9 mouse cellular contexts compared by ENCODE assay signal in genomic region chr4:52438371-52438885, GRCm38 (mm10). TPM values are rescaled to one million over a fixed set of nuclear protein-coding genes. Genes with fewer than 3 reads are reported as not detected.
DNase-seq lines count a peak whose midpoint lies in the region; ATAC-seq and TF ChIP-seq lines count a peak whose summit lies in the region.
"Had no signal": no experiment of that assay in that cellular context is flagged by ENCODE, and none has a peak within 500 bp of the region (broad histone marks: within the 10 kb centered on the region; RNA-seq: fewer than 3 reads in every experiment).

No protein-coding gene starts in this region.

- no peaks in the 10 kb centered on the region for H3K9me3 ChIP-seq in lung, embryonic 16.5 days (ENCODE audit: control insufficient read depth, low read length)
- H3K9me3 ChIP-seq in embryonic facial prominence, embryonic 14.5 days (ENCODE audit: control insufficient read depth, low read length) = no peaks in the 10 kb centered on the region
- H3K9me3 ChIP-seq in intestine, postnatal 0 days (ENCODE audit: control insufficient read depth) = no peaks in the 10 kb centered on the region
- H3K9me3 ChIP-seq in neural tube, embryonic 14.5 days (ENCODE audit: control insufficient read depth, low read length) = no peaks in the 10 kb centered on the region

- WGBS in lung, embryonic 16.5 days = under 1% methylated on average over 20 of the region's 20 CpGs
- WGBS in embryonic facial prominence, embryonic 14.5 days = 0% methylated on average over 20 of the region's 20 CpGs
- under 1% methylated on average over 20 of the region's 20 CpGs for WGBS in intestine, postnatal 0 days
- under 1% methylated on average over 20 of the region's 20 CpGs for WGBS in neural tube, embryonic 14.5 days

- DNase-seq in lung, postnatal 14 days = no peak
- DNase-seq in embryonic facial prominence, embryonic 14.5 days (ENCODE audit: low spot score) = no peak
- DNase-seq in ovary, postnatal 36 days (ENCODE audit: low spot score) = no peak
- DNase-seq in B cell, adult 2 months = no peak
- no peak for DNase-seq in frontal cortex, postnatal 10 days (ENCODE audit: low spot score in 2 of 2)

- peak; percentile 73 for ATAC-seq in lung, embryonic 16.5 days (ENCODE audit: low read depth)
- ATAC-seq in embryonic facial prominence, embryonic 14.5 days (ENCODE audit: low read depth) = peak; percentile 58
- ATAC-seq in intestine, postnatal 0 days = peak; percentile 58
- no peak; the same call in 1 of the 2 replicates for ATAC-seq in neural tube, embryonic 14.5 days (ENCODE audit: low read depth)

- no peak for TF ChIP-seq CTCF in intestine, postnatal 0 days (IDR thresholded peaks at IDR 0.05; ENCODE audit: low read depth)

- peak overlapping the region; percentile 81 for H3K27ac ChIP-seq in lung, embryonic 16.5 days (ENCODE audit: low read length)
- peak overlapping the region; percentile 85 for H3K27ac ChIP-seq in embryonic facial prominence, embryonic 14.5 days (replicated peaks; ENCODE audit: low read depth, low read length)
- H3K27ac ChIP-seq in intestine, postnatal 0 days (ENCODE audit: low read depth, low read length) = peak overlapping the region; percentile 73
- H3K27ac ChIP-seq in neural tube, embryonic 14.5 days (ENCODE audit: low read depth, low read length) = peak overlapping the region; percentile 84

- peaks cover 4% of the 10 kb centered on the region for H3K4me1 ChIP-seq in lung, embryonic 16.5 days (replicated peaks; ENCODE audit: control insufficient read depth, insufficient read depth, low read length)
- H3K4me1 ChIP-seq in embryonic facial prominence, embryonic 14.5 days (ENCODE audit: control insufficient read depth, insufficient read depth, low read length) = peaks cover 4% of the 10 kb centered on the region
- H3K4me1 ChIP-seq in intestine, postnatal 0 days (replicated peaks; ENCODE audit: control insufficient read depth, insufficient read depth, low read length) = no peaks in the 10 kb centered on the region
- peaks cover 7% of the 10 kb centered on the region; the same call in 1 of the 2 replicates for H3K4me1 ChIP-seq in neural tube, embryonic 14.5 days (ENCODE audit: control insufficient read depth, insufficient read depth, low read length)

- H3K4me3 ChIP-seq in lung, embryonic 16.5 days (ENCODE audit: low read length) = peak overlapping the region; percentile 95
- peak overlapping the region; percentile 82 for H3K4me3 ChIP-seq in embryonic facial prominence, embryonic 14.5 days (ENCODE audit: low read depth, low read length)
- H3K4me3 ChIP-seq in intestine, postnatal 0 days (ENCODE audit: low read depth, low read length) = peak overlapping the region; percentile 79
- peak overlapping the region; percentile 71 for H3K4me3 ChIP-seq in neural tube, embryonic 14.5 days (ENCODE audit: low read depth, low read length)

- peaks cover 11% of the 10 kb centered on the region; the same call in 1 of the 2 replicates for H3K36me3 ChIP-seq in lung, embryonic 16.5 days (ENCODE audit: control insufficient read depth, insufficient read depth, low read length)
- peaks cover 18% of the 10 kb centered on the region for H3K36me3 ChIP-seq in embryonic facial prominence, embryonic 14.5 days (ENCODE audit: control insufficient read depth, insufficient read depth, low read length)
- no peaks in the 10 kb centered on the region; the same call in none of the 2 replicates for H3K36me3 ChIP-seq in intestine, postnatal 0 days (ENCODE audit: control insufficient read depth, insufficient read depth)
- H3K36me3 ChIP-seq in neural tube, embryonic 14.5 days (ENCODE audit: control insufficient read depth, insufficient read depth, low read length) = 0 out of 2 replicates have a peak, but pooled peaks cover 3% of the 10 kb centered on the region

- H3K27me3 ChIP-seq in lung, embryonic 16.5 days (ENCODE audit: control insufficient read depth, insufficient read depth, low read depth, low read length) = no peaks in the 10 kb centered on the region
- no peaks in the 10 kb centered on the region for H3K27me3 ChIP-seq in embryonic facial prominence, embryonic 14.5 days (replicated peaks; ENCODE audit: control insufficient read depth, insufficient read depth, low read length)
- no peaks in the 10 kb centered on the region for H3K27me3 ChIP-seq in intestine, postnatal 0 days (replicated peaks; ENCODE audit: control insufficient read depth, insufficient read depth, low read length)
- no peaks in the 10 kb centered on the region for H3K27me3 ChIP-seq in neural tube, embryonic 14.5 days (ENCODE audit: control insufficient read depth, insufficient read depth, low read length)

- peak overlapping the region; percentile 88 for H3K9ac ChIP-seq in lung, embryonic 16.5 days (ENCODE audit: low read length)
- peak overlapping the region; percentile 81 for H3K9ac ChIP-seq in embryonic facial prominence, embryonic 14.5 days (ENCODE audit: low read depth, low read length)
- H3K9ac ChIP-seq in intestine, postnatal 0 days (ENCODE audit: low read depth, low read length) = peak overlapping the region; percentile 57
- H3K9ac ChIP-seq in neural tube, embryonic 14.5 days (replicated peaks; ENCODE audit: low read depth, low read length) = peak overlapping the region; percentile 73

- peak overlapping the region; percentile 74 for H3K4me2 ChIP-seq in lung, embryonic 16.5 days (ENCODE audit: low read depth, low read length)
- H3K4me2 ChIP-seq in embryonic facial prominence, embryonic 14.5 days (ENCODE audit: low read depth, low read length) = peak overlapping the region; percentile 77
- H3K4me2 ChIP-seq in intestine, postnatal 0 days (replicated peaks; ENCODE audit: low read depth) = peak overlapping the region; percentile 87
- peak overlapping the region; percentile 84 for H3K4me2 ChIP-seq in neural tube, embryonic 14.5 days (ENCODE audit: low read depth, low read length)

RNA-seq across cellular contexts. Expression of gene Smc2, which starts 0.6 kb away (rescaled TPM):
- polyA plus RNA-seq in lung, embryonic 16.5 days (2015; fragmentation: Nextera tagmentation; extraction: Ambion mirVana) = 196 and 201 TPM in 2 replicates
- 135 and 152 TPM in 2 replicates for polyA plus RNA-seq in embryonic facial prominence, embryonic 14.5 days (2014; fragmentation: Nextera tagmentation; extraction: Ambion mirVana)
- 46.7 and 52.0 TPM in 2 replicates for polyA plus RNA-seq in intestine, postnatal 0 days (2015; fragmentation: Nextera tagmentation; extraction: Ambion mirVana)
- polyA plus RNA-seq in neural tube, embryonic 14.5 days (2014; fragmentation: Nextera tagmentation; extraction: Ambion mirVana) = 34.6 and 35.9 TPM in 2 replicates

RNA-seq across cellular contexts. Expression of gene Vma21-ps, which starts 58.6 kb away (rescaled TPM):
- 1.7 and 3.5 TPM in 2 replicates for polyA plus RNA-seq in lung, embryonic 16.5 days (2015; fragmentation: Nextera tagmentation; extraction: Ambion mirVana)
- 0.77 TPM in 1 of 2 replicates, not detected in the other for polyA plus RNA-seq in embryonic facial prominence, embryonic 14.5 days (2014; fragmentation: Nextera tagmentation; extraction: Ambion mirVana)
- 0.90 TPM in 1 of 2 replicates, not detected in the other for polyA plus RNA-seq in intestine, postnatal 0 days (2015; fragmentation: Nextera tagmentation; extraction: Ambion mirVana)
- not detected in 2 replicates for polyA plus RNA-seq in neural tube, embryonic 14.5 days (2014; fragmentation: Nextera tagmentation; extraction: Ambion mirVana)
- polyA plus RNA-seq: gonadal fat pad, adult 2 months had no signal
